Mouse (Mus musculus): Measurements from ENCODE around the gene Lyzl4. TPM values are rescaled to one million over a fixed set of nuclear protein-coding genes. Genes with fewer than 3 reads are reported as not detected.

Lyzl4 gene
- polyA plus RNA-seq, 2 experiments: 0.21 to 0.33 TPM

- no peak overlapping the region for H3K9ac ChIP-seq (ENCODE audit: low read depth, low read length, severe bottlenecking)
- no peaks in the 10 kb centered on the region for H3K27me3 ChIP-seq (ENCODE audit: control insufficient read depth, insufficient read depth, low read length)
- H3K4me2 ChIP-seq (replicated peaks; ENCODE audit: low read depth, low read length, severe bottlenecking): no peak overlapping the region
- H3K36me3 ChIP-seq (ENCODE audit: control insufficient read depth, insufficient read depth, low read length): no peaks in the 10 kb centered on the region
- H3K4me3 ChIP-seq (replicated peaks; ENCODE audit: low read length): no peak overlapping the region
- H3K27ac ChIP-seq (replicated peaks; ENCODE audit: low read depth, low read length): no peak overlapping the region
- 23% methylated on average over 13 of the region's 13 CpGs for WGBS
- no peaks in the 10 kb centered on the region for H3K9me3 ChIP-seq (ENCODE audit: control insufficient read depth, low read length)
- no peak for ATAC-seq (ENCODE audit: low FRiP score, low read depth)
- no peak for DNase-seq (ENCODE audit: low spot score)
- TF ChIP-seq POLR2A (IDR thresholded peaks at IDR 0.05; ENCODE audit: borderline replicate concordance, extremely low read depth, insufficient read depth, insufficient read length): no peak
- no peaks in the 10 kb centered on the region for H3K4me1 ChIP-seq (ENCODE audit: control insufficient read depth, insufficient read depth, low read length)
Measured at GRCm38 (mm10) chr9:121657143-121657542, 15.2 kb upstream of the Lyzl4 start.

GRCm38 (mm10) chr9:121656322-121656721 lies 14.4 kb upstream of the Lyzl4 start:
- ATAC-seq (ENCODE audit: low FRiP score, low read depth) (no peak), DNase-seq (ENCODE audit: low spot score) (no peak)
- Histone ChIP-seq H3K27me3 (ENCODE audit: control insufficient read depth, insufficient read depth, low read length) (no peaks in the 10 kb centered on the region), H3K36me3 (ENCODE audit: control insufficient read depth, insufficient read depth, low read length) (no peaks in the 10 kb centered on the region), H3K4me2 (replicated peaks; ENCODE audit: low read depth, low read length, severe bottlenecking) (no peak overlapping the region), H3K4me1 (ENCODE audit: control insufficient read depth, insufficient read depth, low read length) (no peaks in the 10 kb centered on the region), H3K4me3 (replicated peaks; ENCODE audit: low read length) (no peak overlapping the region), H3K9me3 (ENCODE audit: control insufficient read depth, low read length) (no peaks in the 10 kb centered on the region), H3K9ac (ENCODE audit: low read depth, low read length, severe bottlenecking) (no peak overlapping the region), H3K27ac (replicated peaks; ENCODE audit: low read depth, low read length) (no peak overlapping the region)
- no peak for TF ChIP-seq POLR2A (IDR thresholded peaks at IDR 0.05; ENCODE audit: borderline replicate concordance, extremely low read depth, insufficient read depth, insufficient read length)
- WGBS: 70% methylated on average over 5 of the region's 5 CpGs

GRCm38 (mm10) chr9:121653668-121654067 lies 11.8 kb upstream of the Lyzl4 start:
- DNase-seq (ENCODE audit: low spot score) (no peak), ATAC-seq (ENCODE audit: low FRiP score, low read depth) (no peak)
- Histone ChIP-seq H3K27ac (replicated peaks; ENCODE audit: low read depth, low read length) (no peak overlapping the region), H3K4me3 (replicated peaks; ENCODE audit: low read length) (no peak overlapping the region), H3K9ac (ENCODE audit: low read depth, low read length, severe bottlenecking) (no peak overlapping the region), H3K4me1 (ENCODE audit: control insufficient read depth, insufficient read depth, low read length) (no peaks in the 10 kb centered on the region), H3K36me3 (ENCODE audit: control insufficient read depth, insufficient read depth, low read length) (no peaks in the 10 kb centered on the region), H3K27me3 (ENCODE audit: control insufficient read depth, insufficient read depth, low read length) (no peaks in the 10 kb centered on the region), H3K4me2 (replicated peaks; ENCODE audit: low read depth, low read length, severe bottlenecking) (no peak overlapping the region), H3K9me3 (ENCODE audit: control insufficient read depth, low read length) (no peaks in the 10 kb centered on the region)
- TF ChIP-seq POLR2A (IDR thresholded peaks at IDR 0.05; ENCODE audit: borderline replicate concordance, extremely low read depth, insufficient read depth, insufficient read length): no peak
- 85% methylated on average over 10 of the region's 10 CpGs for WGBS

- no peak overlapping the region for H3K9ac ChIP-seq (ENCODE audit: low read depth, low read length, severe bottlenecking)
- H3K36me3 ChIP-seq (ENCODE audit: control insufficient read depth, insufficient read depth, low read length): no peaks in the 10 kb centered on the region
- WGBS: 68% methylated on average over 7 of the region's 7 CpGs
- H3K4me1 ChIP-seq (ENCODE audit: control insufficient read depth, insufficient read depth, low read length): peaks cover 3% of the 10 kb centered on the region
- no peak for TF ChIP-seq POLR2A (IDR thresholded peaks at IDR 0.05; ENCODE audit: borderline replicate concordance, extremely low read depth, insufficient read depth, insufficient read length)
- peaks cover 22% of the 10 kb centered on the region for H3K27me3 ChIP-seq (ENCODE audit: control insufficient read depth, insufficient read depth, low read length)
- no peak overlapping the region for H3K27ac ChIP-seq (replicated peaks; ENCODE audit: low read depth, low read length)
- DNase-seq (ENCODE audit: low spot score) (no peak), ATAC-seq (ENCODE audit: low FRiP score, low read depth) (no peak)
- no peaks in the 10 kb centered on the region for H3K9me3 ChIP-seq (ENCODE audit: control insufficient read depth, low read length)
- no peak overlapping the region for H3K4me3 ChIP-seq (replicated peaks; ENCODE audit: low read length)
- H3K4me2 ChIP-seq (replicated peaks; ENCODE audit: low read depth, low read length, severe bottlenecking): no peak overlapping the region
Measured at GRCm38 (mm10) chr9:121647026-121647425, 5.1 kb upstream of the Lyzl4 start.

- Histone ChIP-seq H3K9ac (ENCODE audit: low read depth, low read length, severe bottlenecking) (no peak overlapping the region), H3K27me3 (ENCODE audit: control insufficient read depth, insufficient read depth, low read length) (peaks cover 44% of the 10 kb centered on the region), H3K4me3 (replicated peaks; ENCODE audit: low read length) (no peak overlapping the region), H3K27ac (replicated peaks; ENCODE audit: low read depth, low read length) (no peak overlapping the region), H3K9me3 (ENCODE audit: control insufficient read depth, low read length) (no peaks in the 10 kb centered on the region), H3K4me1 (ENCODE audit: control insufficient read depth, insufficient read depth, low read length) (peaks cover 9% of the 10 kb centered on the region), H3K36me3 (ENCODE audit: control insufficient read depth, insufficient read depth, low read length) (no peaks in the 10 kb centered on the region), H3K4me2 (replicated peaks; ENCODE audit: low read depth, low read length, severe bottlenecking) (no peak overlapping the region)
- ATAC-seq (ENCODE audit: low FRiP score, low read depth): no peak
- WGBS: 54% methylated on average over 3 of the region's 3 CpGs
- no peak for DNase-seq (ENCODE audit: low spot score)
- no peak for TF ChIP-seq POLR2A (IDR thresholded peaks at IDR 0.05; ENCODE audit: borderline replicate concordance, extremely low read depth, insufficient read depth, insufficient read length)
Measured at GRCm38 (mm10) chr9:121644855-121645254, 3.0 kb upstream of the Lyzl4 start.
